Mouse (Mus musculus) yolk sac, embryonic 10.5 days (tissue): ENCODE measurements around the gene Obox6.

ENCODE experiments used
- DNase-seq: peaks from one replicate; pipeline ENCODE4 v3.0.0-alpha.2; 2017; ENCODE audit warnings: low spot score

Obox6 gene

DNA sequence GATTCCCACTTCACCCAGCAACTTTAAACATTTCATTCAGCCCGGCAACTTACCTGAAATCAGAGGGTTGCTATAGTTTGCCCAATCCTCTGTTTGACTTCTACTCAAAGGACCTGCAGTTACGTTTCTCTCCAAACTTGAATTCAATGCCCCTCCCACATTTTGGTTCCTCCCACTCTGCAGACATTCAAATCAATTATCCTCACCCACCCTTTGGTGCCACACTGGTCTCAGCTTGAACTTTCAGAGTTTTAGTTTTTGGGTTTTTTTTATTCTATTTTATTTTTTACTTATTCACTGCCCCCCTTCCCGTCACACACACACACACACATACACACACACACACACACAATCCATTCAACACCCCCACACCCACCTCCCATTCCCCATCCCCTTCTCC, at the start of gene Obox6:
TSS of gene Obox6 (minus strand) at position 101 of the 400 bp plus-strand sequence.
- no peak for DNase-seq

DNA sequence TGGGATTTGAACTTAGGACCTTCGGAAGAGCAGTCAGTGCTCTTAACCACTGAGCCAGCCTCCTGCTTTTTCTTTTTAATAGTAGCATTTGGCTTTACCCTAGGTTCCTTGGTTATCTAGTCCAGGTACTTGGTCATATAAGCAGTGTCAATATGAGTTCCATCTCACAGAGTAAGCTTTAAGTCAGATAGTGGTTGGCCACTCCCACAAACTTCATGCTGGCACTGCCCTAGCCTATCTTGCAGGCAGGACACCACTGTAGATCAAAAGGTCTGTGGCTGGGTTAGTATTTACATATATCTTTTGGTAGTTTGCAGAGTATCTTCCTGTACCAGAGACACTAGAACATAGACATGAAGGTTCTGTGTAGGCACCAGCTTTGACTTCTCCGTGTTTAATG, 44.6 kb upstream of the Obox6 start:
- DNase-seq, result no peak

DNA sequence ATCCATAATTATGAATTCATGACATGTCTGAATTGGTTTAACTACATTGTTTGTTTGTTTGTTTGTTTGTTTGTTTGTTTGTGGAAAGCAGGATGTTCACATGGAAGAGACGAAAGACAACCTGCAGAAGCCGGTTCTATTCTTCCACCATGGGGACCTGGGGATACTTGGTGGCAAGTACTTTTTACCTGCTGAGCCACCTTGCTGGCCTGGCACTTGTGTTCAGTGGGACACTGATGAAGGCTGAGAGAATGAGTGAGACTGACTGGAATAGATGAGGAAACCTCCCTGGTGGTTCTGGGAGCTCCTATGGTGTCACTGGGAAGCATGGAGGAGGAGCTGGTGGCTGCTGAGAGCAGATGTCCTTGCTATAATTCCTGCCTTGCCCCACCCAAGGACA, 42.8 kb upstream of the Obox6 start, which contains the start of gene Crxos:
TSS of gene Crxos (plus strand) at position 301 of the 400 bp plus-strand sequence.
- DNase-seq, result no peak

DNA sequence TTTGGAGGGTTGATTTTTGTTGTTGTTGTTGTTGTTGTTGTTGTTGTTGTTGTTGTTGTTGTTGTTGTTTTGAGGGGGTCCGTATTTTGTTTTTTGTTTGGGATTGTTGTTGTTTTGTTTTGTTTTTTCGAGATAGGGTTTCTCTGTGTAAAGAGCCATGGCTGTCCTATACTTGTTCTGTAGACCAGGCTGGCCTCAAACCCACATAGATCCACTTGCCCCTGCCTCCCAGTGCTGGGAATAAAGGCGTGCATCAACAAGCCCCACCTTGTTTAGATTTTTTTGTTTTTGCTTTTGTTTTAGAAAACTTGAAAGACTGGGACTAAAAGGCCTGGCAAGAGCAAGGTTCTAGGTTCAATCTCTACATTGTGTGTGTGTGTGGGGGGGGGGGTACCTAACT, 42.4 kb upstream of the Obox6 start:
- no peak for DNase-seq

DNA sequence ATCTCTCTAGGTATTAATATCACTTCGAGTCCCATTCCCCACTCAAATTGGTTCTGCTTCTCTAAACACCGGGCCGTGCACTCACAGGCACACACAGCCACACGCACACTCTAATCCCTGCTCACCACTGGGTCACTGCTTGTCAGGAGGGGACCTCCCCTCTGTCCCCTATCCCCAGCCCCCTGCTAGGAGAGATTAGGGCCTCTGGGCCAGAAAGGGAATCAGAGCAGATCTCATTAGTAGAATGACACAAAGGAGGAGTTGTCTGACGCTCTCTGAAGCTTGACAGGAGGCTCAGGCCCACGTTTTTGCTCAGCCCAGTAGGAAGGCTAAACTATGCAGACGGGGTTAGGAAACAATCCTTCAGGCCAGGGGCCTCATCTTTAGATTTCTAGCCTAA, 41.9 kb upstream of the Obox6 start:
- no peak for DNase-seq

DNA sequence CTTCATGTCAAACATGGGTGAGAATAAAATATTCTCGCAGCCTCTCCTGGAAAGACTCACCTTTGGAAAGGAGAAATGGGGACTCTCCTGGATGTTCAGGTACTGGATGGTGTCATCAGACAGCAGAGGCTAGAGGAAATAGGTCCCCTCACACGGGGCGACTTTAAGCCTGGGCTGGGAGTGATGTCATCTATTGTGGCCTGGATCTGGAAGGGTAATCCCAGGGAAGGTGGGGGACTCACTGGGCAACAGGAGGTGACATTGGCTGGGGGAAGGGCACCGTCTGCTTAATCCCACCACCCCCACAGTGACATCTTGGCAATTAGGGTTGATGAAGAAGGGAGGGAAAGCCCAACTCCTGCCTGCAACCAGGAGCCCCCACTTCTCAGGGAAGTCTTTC, 40.3 kb upstream of the Obox6 start, which contains the start of gene Crx:
TSS of gene Crx (minus strand) at position 213 of the 400 bp plus-strand sequence.
- no peak for DNase-seq

DNA sequence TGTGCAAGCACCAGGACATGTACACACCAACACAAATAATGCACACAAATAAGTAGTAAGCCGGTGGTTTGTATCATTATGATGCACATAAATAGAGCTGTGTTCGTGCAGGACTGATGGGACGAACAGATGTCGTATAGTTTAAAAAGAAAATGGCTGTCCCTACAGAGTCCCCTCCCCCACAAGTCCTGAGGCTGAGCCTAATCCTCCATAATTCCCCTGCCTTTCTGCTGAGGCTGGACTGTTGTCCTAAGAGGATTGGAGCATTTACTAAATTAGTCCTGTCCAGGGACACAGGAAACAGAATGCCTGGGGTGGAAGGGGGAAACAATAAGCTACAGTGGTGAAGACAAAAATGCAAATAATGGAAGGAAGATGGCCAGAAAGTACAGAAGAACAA, 24.6 kb upstream of the Obox6 start:
- no peak for DNase-seq

DNA sequence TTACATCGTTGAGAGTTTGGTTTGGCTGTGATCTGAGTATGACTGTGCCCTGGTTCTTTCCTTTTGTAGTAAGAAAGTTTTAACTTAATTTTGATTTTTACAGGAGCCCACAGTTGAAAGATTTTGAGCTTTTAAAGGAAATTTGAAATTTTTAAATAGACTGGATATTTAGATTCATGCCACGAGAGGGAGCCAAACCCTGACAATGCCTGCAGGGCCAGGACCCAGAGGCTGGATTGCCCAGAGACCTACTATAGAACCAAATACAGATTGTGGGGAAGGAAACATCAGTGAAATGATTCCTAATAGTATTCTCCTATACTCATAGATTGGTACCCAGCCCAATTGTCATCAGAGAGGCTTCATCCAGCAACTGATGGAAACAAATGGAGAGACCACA, 20.2 kb upstream of the Obox6 start:
- no peak for DNase-seq
